Mouse (Mus musculus) heart, adult 11 months (tissue): ENCODE measurements around the gene Adra1b.
A peak's percentile ranks its signal among the peaks of the same experiment; 100 is the strongest.

Source experiments
- DNase-seq: peaks from one replicate; pipeline ENCODE4 v3.0.0; 2022

The Adra1b gene

DNA sequence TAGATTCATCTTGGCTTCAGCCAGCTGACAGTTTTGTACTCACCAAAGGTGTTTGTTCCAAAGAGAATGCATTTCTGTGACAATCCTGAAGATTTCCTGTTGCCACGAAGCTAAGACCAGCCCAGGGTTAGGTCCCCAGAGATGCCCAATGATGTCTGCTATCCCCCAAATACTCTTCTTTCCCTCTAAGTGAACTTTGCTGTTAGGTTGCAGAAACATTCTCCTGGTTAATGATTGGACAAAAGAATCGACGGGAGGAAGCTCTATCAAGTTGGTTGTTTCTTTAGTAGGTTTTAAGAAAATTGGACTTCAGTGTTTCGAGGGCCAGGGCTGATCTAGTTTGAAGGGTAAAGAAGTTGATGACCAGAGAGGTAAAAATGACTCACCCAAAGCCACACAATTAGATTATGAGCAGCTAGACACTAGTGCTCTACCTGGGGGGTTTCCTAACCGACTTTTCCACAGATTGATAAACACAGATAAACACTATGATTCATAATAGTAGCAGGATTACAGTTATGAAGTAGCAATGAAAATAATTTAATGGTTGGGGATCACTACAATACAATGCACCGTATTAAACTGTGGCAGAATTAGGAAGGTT lies at the start of gene Adra1b:
Adra1b (minus strand) TSS at position 160 of the 604 bp plus-strand sequence.
- DNase-seq: peak; percentile 21

DNA sequence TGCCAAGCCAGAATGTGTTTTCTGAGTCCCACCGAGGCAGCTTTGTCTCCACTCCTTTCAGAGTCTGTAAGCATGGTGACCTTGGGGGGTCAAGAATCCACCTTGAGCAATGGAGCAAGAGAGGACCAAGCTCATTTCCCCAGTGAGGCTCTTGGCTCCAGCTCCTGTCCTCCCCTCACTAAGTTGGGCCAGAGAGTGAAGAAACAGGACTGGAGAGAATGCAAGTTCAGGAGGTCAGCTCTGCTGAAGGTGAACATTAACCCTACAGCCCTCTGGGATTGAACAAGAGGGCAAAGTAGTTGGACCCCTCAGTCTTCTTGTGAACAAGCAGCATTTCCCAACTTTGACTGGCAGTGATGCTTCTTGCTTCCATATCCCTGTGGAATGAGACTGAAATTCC lies 49.3 kb upstream of the Adra1b start:
- DNase-seq: peak; percentile 81

DNA sequence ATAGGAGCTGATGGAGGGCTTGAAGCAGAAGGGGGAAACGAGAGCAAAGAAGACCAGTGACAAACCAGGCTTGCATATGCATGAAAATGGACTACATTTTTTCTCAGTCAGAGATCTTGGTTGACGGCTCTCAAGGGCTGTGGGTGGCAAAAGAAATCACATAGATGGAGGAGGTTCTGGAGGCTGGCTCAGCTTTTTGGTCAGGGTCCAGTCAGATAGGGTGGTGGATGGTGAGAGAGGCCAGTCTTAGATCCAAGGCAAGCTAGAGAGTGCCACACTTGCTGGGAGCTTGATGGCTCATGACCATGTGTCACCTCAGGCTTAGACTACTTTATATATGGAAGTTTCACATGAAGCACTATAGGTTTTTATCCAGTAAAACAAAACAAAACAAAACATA lies 42.8 kb upstream of the Adra1b start:
- DNase-seq: peak; percentile 66

DNA sequence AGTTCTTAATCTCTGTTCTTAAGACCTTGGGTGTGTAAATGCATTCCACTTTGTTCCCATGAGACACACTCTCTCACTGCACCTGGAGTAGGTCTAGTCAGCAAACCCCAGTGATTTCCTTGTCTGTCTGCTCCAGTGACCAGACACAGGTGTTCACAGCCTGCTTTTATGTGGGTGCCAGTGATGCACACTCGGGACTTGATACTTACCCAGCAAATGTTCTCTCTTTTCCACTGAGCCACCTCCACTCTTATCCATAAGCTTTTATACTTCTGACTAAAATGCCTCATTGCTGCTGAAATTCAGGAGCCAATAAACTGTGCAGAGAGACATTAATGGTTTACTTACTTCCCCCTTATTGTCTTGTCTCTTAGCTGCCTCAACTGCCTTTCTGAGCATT lies 42.2 kb upstream of the Adra1b start:
- peak; percentile 40 for DNase-seq

DNA sequence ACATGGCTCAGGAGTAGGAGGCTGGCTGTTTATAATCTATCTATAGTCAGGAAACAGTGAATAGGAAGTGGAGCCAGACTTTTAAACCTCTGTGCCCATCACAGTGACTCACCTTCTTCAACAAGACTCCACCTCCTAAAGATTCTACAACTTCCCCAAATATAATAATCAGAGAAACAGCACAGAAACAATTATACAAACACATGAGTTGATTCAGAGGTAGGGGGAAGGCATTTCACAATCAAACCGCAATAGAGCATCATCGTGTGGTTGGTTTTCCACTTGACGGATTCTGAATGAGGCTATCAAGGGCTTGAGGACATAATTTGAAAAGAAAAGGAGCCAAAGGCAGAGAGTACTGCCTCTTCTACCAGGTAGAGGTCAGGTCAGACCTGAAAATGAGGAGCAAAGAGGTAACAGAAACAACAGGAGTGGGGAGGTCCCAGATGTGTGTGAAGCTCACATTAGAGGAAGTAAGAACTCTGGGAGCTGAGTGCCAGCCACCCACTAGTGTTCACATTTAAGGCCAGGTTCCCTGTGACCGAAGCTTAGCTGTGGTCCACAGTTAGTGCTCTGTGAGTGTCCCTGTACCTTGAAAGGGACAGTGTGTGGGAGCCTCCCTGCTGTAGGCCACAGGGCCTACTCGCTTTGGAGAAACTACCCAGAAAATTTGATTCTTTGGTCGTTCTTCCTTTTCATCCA lies 39.6 kb upstream of the Adra1b start:
- peak; percentile 13 for DNase-seq

DNA sequence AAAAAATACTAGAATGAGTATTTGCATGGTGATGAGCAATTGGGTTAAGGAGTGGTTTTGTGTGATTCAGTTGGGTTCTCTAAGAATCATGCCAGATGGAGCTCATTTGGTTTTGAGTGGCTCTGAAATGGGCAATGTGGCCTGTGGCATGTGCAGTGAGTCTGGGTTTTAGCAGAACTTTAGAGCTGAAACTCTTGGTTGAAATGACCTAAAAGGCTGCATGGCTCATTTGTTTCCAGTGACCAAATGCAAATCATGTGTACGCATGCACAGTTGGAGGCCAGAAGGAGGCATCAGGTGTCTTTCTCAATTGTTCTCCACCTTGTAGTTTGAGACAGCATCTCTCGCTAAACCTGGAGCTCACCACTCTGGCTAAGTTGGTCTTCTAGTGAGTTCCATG lies 35.0 kb upstream of the Adra1b start:
- peak; percentile 39 for DNase-seq

DNA sequence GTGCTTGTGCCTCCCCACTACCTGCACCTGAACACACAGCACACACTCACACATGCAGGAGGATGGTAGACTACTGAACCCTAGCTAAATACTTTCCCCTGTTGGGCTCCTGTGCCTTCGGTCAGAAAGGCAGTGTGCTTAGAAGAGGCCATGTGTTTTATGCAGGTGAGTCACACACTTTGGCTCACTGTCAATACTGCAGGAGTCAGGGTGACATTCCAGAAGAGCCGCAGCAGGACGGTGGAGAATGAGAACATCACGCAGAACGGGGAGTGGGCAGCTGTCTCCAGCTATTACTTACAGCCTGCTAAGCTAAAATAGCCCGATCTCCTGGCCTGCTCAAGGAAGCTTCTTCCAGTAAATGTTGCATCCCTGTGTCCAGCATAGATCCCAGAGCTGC lies 32.5 kb upstream of the Adra1b start:
- DNase-seq: peak; percentile 83

DNA sequence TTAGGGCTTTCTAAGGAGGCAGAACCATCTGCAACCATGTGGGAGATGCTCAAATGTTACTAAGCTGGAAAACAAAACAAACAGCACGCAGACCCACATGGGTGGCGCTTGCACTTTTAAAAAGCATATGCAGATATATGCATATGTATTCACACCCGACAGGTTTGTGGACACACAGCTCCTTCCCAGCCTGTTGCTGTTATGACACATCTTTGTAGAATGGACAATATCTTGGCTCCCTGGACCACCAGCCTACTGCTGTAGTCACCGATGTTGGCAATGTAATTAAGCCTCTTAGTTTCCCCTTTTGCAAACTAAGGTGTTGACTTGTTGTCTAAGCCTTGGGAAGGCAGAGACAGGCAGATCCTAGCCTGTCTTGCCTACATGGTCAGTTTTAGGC lies 32.0 kb upstream of the Adra1b start:
- no peak for DNase-seq

DNA sequence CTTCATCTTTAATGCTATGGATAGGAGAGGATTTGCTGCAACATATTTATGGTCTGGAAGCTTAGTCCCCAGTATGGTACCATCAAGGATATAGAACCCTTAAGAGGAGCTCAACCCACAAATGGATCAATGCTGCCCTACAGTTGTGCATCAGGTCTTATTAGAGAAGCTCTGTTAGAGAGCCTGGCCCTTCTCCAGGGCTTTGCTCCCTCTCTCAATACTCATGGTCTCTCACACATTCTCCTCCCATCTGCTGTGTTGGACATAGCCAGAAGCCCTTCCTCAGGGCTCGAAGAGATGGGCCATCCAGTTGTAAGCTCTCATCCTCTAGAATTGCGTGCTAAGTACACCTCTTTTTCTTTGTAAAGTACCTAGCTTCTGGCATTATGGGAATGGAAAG lies 29.2 kb upstream of the Adra1b start:
- DNase-seq: peak; percentile 69

DNA sequence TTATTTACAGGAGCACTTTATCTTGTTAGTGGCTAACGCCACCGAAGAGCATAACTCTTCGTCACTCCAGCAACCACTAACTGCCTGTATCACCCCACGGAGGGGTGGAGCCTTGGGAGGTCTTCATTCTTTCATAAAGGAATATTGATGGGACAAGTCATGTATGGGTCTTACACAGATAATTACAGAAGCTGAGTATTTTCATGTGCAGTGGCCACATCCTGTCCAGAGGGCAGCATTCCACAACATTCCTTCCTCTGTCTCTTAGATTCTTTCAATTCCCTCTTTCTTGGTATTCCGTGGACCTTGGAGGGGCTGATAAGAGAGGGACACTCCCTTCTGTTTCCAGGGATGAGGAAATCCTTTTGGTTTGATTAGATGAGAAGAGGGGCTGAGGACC lies 28.7 kb upstream of the Adra1b start:
- DNase-seq: no peak

DNA sequence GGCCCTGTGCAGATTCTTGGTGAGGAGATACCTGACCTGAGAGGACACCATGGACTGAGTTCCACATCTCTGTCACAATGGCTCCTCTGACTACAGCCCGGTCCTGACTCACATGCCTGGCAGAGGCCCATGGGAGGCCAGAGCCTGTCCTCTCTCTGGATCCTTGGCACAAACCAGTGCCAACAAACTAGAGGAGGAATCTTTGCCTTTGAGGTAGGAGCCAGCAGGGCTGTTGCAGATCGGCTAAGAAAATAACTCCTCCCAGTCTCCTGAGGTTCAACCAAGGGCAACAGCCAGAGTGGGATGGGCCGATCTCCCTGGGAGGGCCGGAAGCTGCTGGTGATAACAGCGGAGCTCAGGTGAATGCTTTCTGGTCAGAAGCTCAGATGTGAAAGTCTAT lies 28.2 kb upstream of the Adra1b start:
- DNase-seq: peak; percentile 98

DNA sequence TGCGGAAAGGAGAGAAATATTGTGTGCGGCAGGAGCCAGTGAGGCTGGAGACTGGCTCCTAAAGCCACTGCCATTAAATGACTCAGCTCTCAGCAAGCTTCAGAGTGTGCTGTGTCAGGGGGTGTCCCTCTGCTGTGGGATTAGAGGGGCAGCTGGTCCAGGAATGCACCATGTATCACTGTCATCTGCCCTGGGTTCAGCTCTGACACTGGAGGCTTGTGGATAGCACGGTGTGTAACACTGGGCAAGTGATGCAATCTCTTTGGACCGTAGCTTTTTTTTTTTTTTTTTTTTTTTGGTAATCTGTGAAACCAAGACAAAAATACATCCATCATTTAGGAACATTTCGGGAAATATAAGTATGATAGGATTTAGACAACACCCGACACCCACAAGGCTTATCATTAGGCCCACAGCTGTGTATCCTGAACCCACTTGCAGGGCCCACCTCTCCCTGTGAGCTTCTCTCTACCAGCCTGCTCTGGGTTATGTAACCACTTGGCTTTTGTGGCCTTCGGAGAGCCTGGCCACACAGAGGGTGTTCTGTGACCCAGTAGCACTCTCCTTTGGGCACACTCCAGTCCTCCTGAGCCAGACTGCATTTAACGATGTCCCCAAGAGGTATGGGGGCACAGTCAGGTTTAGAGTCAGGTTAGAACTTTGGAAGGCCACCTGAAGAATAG lies 26.3 kb upstream of the Adra1b start:
- DNase-seq: peak; percentile 96

DNA sequence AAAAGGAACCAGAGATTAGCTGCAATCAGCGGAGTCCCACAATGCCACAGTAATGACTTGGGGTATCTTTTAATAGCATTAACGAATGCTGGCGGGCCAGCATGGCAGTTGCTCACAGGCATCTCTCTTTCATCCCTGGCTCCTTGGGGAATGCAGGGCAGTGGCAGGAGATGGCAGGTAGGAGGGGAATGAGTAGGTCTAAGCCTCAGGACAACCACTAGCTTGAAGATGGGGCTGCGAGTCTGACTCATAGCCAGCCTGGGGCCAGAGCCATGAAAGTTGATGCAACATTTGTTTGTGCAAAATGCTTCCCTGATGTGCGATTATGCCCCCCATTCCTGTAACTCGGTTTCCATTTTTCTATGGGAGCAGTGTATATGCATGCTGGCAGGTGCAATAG lies 25.2 kb upstream of the Adra1b start:
- DNase-seq: peak; percentile 88

DNA sequence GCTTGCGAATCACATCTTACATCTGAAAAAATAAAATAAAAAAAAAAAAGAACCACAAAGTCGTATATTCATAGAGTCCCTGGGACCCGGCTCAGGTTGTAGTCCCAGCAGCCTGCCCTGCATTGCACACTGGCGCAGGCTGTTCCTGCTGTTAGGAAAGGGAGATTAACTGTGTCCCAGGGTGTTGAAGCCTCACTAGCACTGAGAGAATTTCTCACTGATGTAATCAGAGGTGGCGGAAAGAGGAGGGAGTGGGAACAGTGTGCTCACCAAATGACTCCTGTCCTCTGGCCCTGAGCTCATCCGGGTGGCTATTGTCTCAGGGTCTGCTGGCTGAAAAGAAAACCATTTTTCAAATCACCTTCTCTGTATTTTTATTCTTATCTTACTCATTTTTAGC lies 24.6 kb upstream of the Adra1b start:
- DNase-seq: peak; percentile 93

DNA sequence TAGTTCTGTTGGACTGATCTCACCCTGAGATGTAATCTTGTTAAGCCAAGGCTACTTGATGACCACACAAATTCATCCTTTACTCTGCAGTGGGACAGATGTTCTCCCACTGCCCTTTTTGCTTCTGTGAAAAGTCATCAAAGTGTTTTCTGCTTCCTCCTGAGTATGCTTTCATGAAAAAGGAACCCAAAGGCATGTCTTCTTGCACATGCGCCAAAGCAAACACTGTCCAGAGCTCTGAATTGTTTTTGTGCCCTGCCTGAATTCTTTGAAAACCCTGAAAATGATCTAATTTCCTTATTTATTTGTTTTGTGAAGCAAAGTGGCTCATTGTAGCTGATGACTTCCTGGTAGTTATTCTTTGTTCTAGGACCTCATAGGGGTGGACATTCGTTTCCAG lies 20.7 kb upstream of the Adra1b start:
- peak; percentile 66 for DNase-seq

DNA sequence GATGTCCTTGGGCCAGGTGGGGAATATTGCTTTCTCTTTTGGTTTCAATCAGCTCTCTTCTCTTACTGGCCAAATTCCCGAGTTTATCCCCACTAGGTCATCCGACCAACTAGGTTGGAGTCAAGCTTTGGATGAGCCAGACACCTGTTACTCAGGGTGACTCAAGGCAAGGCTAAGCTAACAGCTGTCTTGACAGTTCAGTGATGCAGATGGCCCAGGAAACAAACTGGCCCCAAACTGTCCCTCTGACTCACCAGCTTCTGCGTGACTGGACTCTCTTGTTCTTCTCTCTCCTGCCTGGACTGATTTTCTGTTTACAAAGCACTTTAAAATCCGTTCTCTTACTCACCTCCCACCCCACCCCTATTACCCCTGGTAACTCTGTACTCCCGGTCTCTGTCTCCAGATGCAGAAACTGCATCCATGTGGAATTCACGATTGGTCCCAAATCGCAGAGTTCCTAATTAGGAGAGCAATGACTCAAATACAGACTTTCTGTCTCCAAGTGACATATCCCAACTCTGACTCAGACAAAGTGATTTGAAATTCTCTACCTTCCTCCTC lies 18.6 kb upstream of the Adra1b start:
- DNase-seq: peak; percentile 92

DNA sequence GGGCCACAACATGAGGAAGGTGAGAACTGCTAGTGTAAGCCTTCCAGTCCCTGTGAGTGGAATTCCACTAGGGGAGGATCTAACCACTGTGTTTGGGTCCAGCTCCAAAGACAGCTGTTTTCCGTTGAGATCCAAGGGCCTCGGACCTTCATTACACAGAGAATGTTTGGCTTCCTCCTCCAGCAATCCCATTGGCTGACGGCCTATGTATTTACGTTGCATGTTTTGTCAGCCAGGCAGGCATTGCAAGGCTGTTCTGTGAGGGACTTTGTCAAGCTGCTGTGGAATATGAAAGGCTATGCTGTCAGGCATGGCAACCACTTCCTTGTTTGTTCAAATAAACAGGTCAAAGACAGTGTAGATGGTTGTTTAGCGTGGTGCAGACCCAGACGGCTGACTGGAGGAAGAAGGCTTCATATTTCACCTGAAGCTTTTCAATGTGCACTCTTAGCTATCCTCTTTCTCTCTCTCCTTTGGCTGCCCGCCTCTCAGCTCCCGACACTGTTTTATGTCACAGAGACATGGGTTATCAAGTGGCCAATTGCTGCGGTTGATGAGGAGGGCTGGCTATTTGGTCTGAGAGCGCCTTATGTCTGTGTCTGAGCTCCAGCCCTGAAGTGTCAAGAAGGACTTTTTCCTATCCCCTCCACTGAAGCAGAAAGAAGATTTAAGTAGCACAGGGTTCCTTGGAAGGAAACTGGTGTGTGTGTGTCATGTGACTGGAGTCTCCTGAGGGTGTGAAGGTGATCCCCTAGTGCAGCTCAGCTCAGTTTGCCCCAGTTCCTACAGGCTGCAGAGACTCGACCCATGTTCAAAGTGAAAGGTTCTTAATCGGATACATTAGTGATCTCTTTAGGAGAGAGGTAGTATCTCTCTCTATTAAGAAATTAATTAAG lies 13.8 kb upstream of the Adra1b start:
- DNase-seq: peak; percentile 72

DNA sequence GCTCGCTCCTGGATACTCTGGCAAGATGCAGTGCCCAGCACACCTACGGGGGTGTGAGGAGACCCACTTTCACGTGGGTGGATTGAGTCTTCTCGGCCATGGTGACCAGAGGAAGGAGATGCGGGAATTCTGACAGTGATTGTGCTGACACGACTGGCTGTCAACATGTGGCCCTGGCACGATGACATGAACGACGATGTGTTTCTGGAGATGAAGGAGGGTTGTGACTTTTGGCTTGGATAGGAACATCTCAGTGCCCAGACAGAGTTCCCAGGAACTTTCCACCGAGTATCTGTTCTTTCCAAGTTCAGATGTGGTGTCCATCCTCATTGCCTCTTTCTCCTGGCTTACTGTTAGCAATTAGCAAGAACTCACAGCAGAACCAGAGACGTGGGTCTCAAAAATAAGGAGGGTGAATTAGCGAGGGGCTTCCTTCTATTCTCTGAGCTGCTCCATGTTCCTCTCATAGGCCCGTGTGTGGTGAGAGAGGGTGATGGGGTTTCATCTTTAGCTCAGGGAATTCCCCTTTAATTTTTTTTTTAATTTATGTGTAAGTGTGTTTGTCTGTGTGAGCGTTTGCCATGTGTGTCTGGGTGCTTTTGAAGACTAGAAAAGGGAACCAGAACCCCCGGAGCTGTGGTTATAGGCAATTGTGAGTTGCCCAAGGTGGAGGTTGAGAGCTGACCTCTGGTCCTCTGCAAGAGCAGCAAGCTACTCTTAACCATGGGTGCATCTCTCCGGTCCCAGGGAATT lies 11.3 kb upstream of the Adra1b start:
- DNase-seq: peak; percentile 90

DNA sequence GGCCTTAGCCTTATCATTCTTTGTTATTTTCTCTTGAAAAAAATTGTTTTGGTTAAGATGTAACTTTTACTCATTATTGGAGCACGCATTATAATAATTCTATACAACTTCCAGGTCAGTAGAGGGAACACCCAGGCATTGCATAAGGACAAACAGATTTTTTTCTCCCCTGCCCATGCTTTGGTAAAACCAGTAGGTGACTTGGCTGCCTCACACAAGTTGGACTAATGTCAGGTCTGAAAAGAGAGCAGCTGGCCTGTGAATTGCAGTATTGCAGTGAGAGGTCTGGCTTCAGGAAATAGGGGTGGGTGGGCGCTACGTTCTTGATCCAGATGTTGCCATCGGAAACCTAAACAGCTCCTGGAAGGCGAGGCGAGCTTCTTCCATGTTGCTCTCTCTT lies 10.6 kb upstream of the Adra1b start:
- DNase-seq: no peak

DNA sequence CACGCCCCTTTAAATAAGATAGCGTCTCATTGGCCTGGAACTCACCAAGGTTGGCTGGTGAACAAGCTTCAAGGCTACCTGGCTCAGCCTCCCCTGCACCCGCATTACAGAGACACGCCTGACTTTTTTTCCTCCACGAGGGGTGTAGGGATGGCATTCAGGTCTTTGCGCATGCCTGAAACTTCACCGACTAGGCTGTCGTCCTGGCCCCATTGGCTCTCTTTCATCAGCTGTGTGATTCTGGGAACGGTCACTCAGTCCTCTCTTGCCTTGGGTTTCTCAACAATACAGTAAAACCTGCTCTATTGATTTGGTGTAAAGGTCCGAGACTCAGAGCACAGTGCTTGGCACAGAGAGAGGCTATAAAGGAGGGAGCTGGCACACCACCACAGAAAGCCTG lies 2.3 kb upstream of the Adra1b start:
- DNase-seq: peak; percentile 33

DNA sequence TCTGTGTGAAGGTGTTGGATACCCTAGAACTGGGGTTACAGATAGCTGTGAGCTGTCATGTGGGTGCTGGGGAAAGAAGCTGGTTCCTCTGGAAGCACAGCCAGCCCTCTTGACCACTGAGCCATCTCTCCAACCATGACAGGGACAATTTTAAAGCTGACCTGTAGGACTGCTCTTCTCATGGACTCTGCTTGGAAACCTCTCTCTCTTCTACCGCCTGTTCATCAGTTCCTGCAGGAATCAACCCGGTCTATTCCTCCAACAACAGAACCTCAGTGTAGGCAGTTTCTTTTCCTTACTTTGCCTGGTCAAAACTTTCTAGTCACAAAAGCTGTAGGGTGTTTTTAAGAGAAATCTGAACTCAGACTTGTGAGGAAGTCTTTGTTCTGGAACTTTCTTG lies 1.3 kb downstream of the Adra1b start:
- no peak for DNase-seq

DNA sequence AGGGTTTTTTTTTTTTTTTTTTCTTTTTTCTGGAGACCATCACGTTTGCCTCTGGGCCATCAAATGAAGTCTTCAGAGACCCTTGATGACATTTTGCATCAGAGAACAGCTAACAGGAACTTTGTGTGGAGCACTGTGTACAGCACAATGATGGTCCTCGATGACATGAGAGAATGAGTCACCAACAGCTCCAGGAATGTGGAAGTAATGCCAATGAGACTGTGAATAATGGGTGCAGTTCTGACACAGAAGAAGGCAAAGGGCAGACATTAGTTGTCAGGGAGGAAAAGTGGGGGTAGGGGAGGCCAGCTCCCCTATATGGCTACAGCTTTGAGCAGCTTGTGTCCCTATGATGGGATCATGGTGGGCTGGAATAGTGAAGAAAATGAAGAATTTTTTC lies 5.7 kb downstream of the Adra1b start:
- DNase-seq: peak; percentile 45
